In genomic region chr2:36269458-36269857, GRCm38 (mm10) we compare ENCODE assay signal across 20 mouse cellular contexts. TPM values are rescaled to one million over a fixed set of nuclear protein-coding genes. Genes with fewer than 3 reads are reported as not detected.
DNase-seq lines count a peak whose midpoint lies in the region; ATAC-seq and TF ChIP-seq lines count a peak whose summit lies in the region.
"Had no signal": no experiment of that assay in that cellular context is flagged by ENCODE, and none has a peak within 500 bp of the region (broad histone marks: within the 10 kb centered on the region; RNA-seq: fewer than 3 reads in every experiment).

No protein-coding gene starts in this region.

- H3K9me3 ChIP-seq in hindbrain, embryonic 10.5 days: no peaks in the 10 kb centered on the region
- H3K9me3 ChIP-seq in hindbrain, embryonic 13.5 days: no peaks in the 10 kb centered on the region
- H3K9me3 ChIP-seq in lung, embryonic 16.5 days (ENCODE audit: control insufficient read depth, low read length): no peaks in the 10 kb centered on the region
- no peaks in the 10 kb centered on the region for H3K9me3 ChIP-seq in midbrain, embryonic 13.5 days
- H3K9me3 ChIP-seq in midbrain, embryonic 15.5 days: no peaks in the 10 kb centered on the region
- H3K9me3 ChIP-seq: embryonic facial prominence, embryonic 15.5 days; forebrain, embryonic 10.5 days; forebrain, embryonic 15.5 days; heart, embryonic 13.5 days had no signal

- H3K36me3 ChIP-seq in hindbrain, embryonic 10.5 days: no peaks in the 10 kb centered on the region
- H3K36me3 ChIP-seq in hindbrain, embryonic 13.5 days: no peaks in the 10 kb centered on the region
- no peaks in the 10 kb centered on the region for H3K36me3 ChIP-seq in lung, embryonic 16.5 days (ENCODE audit: control insufficient read depth, insufficient read depth, low read length)
- no peaks in the 10 kb centered on the region for H3K36me3 ChIP-seq in midbrain, embryonic 13.5 days
- H3K36me3 ChIP-seq in midbrain, embryonic 15.5 days (replicated peaks): no peaks in the 10 kb centered on the region
- H3K36me3 ChIP-seq: embryonic facial prominence, embryonic 15.5 days; forebrain, embryonic 10.5 days; forebrain, embryonic 15.5 days; heart, embryonic 13.5 days had no signal

- DNase-seq in hindbrain, embryonic 10.5 days (ENCODE audit: low spot score): peak; percentile 4
- no peak for DNase-seq in lung, postnatal 25 days (ENCODE audit: low spot score)
- peak; percentile 51 for DNase-seq in brain, embryonic 14.5 days (ENCODE audit: low read depth)
- DNase-seq in adrenal gland, adult (ENCODE audit: inconsistent age in 2 of 2, low spot score in 1 of 2): no peak
- DNase-seq: adrenal gland, postnatal 14 days; cerebellum, adult 18-20 months; cerebellum, adult 9-11 months; cerebellum, postnatal 36 days; gastrocnemius, postnatal 36 days; heart, adult 11 months; heart, postnatal 36 days had no signal

- no peak overlapping the region for H3K4me2 ChIP-seq in hindbrain, embryonic 13.5 days
- H3K4me2 ChIP-seq in lung, embryonic 16.5 days (ENCODE audit: low read depth, low read length): no peak overlapping the region
- H3K4me2 ChIP-seq in midbrain, embryonic 13.5 days (replicated peaks): no peak overlapping the region
- H3K4me2 ChIP-seq in midbrain, embryonic 15.5 days: no peak overlapping the region
- H3K4me2 ChIP-seq: embryonic facial prominence, embryonic 15.5 days; forebrain, embryonic 15.5 days; heart, embryonic 13.5 days had no signal

- H3K4me3 ChIP-seq in hindbrain, embryonic 10.5 days: no peak overlapping the region
- no peak overlapping the region for H3K4me3 ChIP-seq in hindbrain, embryonic 13.5 days
- H3K4me3 ChIP-seq in lung, embryonic 16.5 days (ENCODE audit: low read length): no peak overlapping the region
- H3K4me3 ChIP-seq in midbrain, embryonic 13.5 days (replicated peaks): no peak overlapping the region
- H3K4me3 ChIP-seq in midbrain, embryonic 15.5 days: no peak overlapping the region
- H3K4me3 ChIP-seq: embryonic facial prominence, embryonic 15.5 days; erythroblast, embryonic 14.5 days; forebrain, embryonic 10.5 days; forebrain, embryonic 15.5 days; heart, embryonic 13.5 days had no signal

- H3K9ac ChIP-seq in hindbrain, embryonic 13.5 days: no peak overlapping the region
- no peak overlapping the region for H3K9ac ChIP-seq in lung, embryonic 16.5 days (ENCODE audit: low read length)
- H3K9ac ChIP-seq in midbrain, embryonic 13.5 days (replicated peaks): no peak overlapping the region
- H3K9ac ChIP-seq in midbrain, embryonic 15.5 days: no peak overlapping the region
- H3K9ac ChIP-seq: embryonic facial prominence, embryonic 15.5 days; forebrain, embryonic 15.5 days; heart, embryonic 13.5 days had no signal

- ATAC-seq in hindbrain, embryonic 13.5 days (ENCODE audit: low FRiP score): no peak
- peak; percentile 62; the same call in 1 of the 2 replicates for ATAC-seq in lung, embryonic 16.5 days (ENCODE audit: low read depth)
- ATAC-seq in midbrain, embryonic 13.5 days: peak; percentile 53; the same call in 1 of the 2 replicates
- ATAC-seq in midbrain, embryonic 15.5 days (replicated peaks): no peak
- ATAC-seq: forebrain, embryonic 15.5 days had no signal

- no peak overlapping the region for H3K27ac ChIP-seq in hindbrain, embryonic 10.5 days
- no peak overlapping the region for H3K27ac ChIP-seq in hindbrain, embryonic 13.5 days
- H3K27ac ChIP-seq in lung, embryonic 16.5 days (ENCODE audit: low read length): no peak overlapping the region
- no peak overlapping the region for H3K27ac ChIP-seq in midbrain, embryonic 13.5 days
- H3K27ac ChIP-seq in midbrain, embryonic 15.5 days: no peak overlapping the region
- H3K27ac ChIP-seq: embryonic facial prominence, embryonic 15.5 days; forebrain, embryonic 10.5 days; forebrain, embryonic 15.5 days; heart, embryonic 13.5 days had no signal

- H3K27me3 ChIP-seq in hindbrain, embryonic 10.5 days (ENCODE audit: insufficient read depth, poor library complexity, severe bottlenecking): no peaks in the 10 kb centered on the region
- H3K27me3 ChIP-seq in hindbrain, embryonic 13.5 days: no peaks in the 10 kb centered on the region
- no peaks in the 10 kb centered on the region for H3K27me3 ChIP-seq in lung, embryonic 16.5 days (ENCODE audit: control insufficient read depth, insufficient read depth, low read depth, low read length)
- no peaks in the 10 kb centered on the region for H3K27me3 ChIP-seq in midbrain, embryonic 13.5 days
- no peaks in the 10 kb centered on the region for H3K27me3 ChIP-seq in midbrain, embryonic 15.5 days (replicated peaks)
- H3K27me3 ChIP-seq: embryonic facial prominence, embryonic 15.5 days; forebrain, embryonic 15.5 days had no signal

- H3K4me1 ChIP-seq in hindbrain, embryonic 10.5 days (replicated peaks): peaks cover 7% of the 10 kb centered on the region; the same call in 1 of the 2 replicates
- no peaks in the 10 kb centered on the region for H3K4me1 ChIP-seq in hindbrain, embryonic 13.5 days (replicated peaks)
- no peaks in the 10 kb centered on the region for H3K4me1 ChIP-seq in lung, embryonic 16.5 days (replicated peaks; ENCODE audit: control insufficient read depth, insufficient read depth, low read length)
- H3K4me1 ChIP-seq in midbrain, embryonic 13.5 days (replicated peaks): no peaks in the 10 kb centered on the region
- no peaks in the 10 kb centered on the region for H3K4me1 ChIP-seq in midbrain, embryonic 15.5 days
- H3K4me1 ChIP-seq: embryonic facial prominence, embryonic 15.5 days; forebrain, embryonic 10.5 days; forebrain, embryonic 15.5 days; heart, embryonic 13.5 days had no signal

- 52% methylated on average over 3 of the region's 3 CpGs for WGBS in hindbrain, embryonic 10.5 days
- 35% methylated on average over 3 of the region's 3 CpGs for WGBS in hindbrain, embryonic 13.5 days
- WGBS in lung, embryonic 16.5 days: 41% methylated on average over 3 of the region's 3 CpGs
- 36% methylated on average over 3 of the region's 3 CpGs for WGBS in midbrain, embryonic 13.5 days
- 29% methylated on average over 3 of the region's 3 CpGs for WGBS in midbrain, embryonic 15.5 days

- no peak for TF ChIP-seq POLR2A in brain, embryonic 14.5 days (IDR thresholded peaks at IDR 0.05; ENCODE audit: borderline replicate concordance, extremely low read depth, insufficient read depth, insufficient read length, poor library complexity, severe bottlenecking)

- TF ChIP-seq CTCF in brain, embryonic 14.5 days (IDR thresholded peaks at IDR 0.05; ENCODE audit: borderline replicate concordance, extremely low read depth, insufficient read depth, insufficient read length): no peak

RNA-seq across cellular contexts. Expression of gene Ptgs1, which starts 39.2 kb away (rescaled TPM):
- 4.5 and 5.2 TPM in 2 replicates for polyA plus RNA-seq in hindbrain, embryonic 10.5 days (2016; fragmentation: Nextera tagmentation; extraction: Ambion mirVana)
- polyA plus RNA-seq in hindbrain, embryonic 13.5 days (2015; fragmentation: Nextera tagmentation; extraction: Ambion mirVana): 5.1 and 5.2 TPM in 2 replicates
- 76.1 and 83.5 TPM in 2 replicates for polyA plus RNA-seq in lung, embryonic 16.5 days (2015; fragmentation: Nextera tagmentation; extraction: Ambion mirVana)
- polyA plus RNA-seq in midbrain, embryonic 13.5 days (2015; fragmentation: Nextera tagmentation; extraction: Ambion mirVana): 2.9 and 3.7 TPM in 2 replicates
- 4.1 and 4.9 TPM in 2 replicates for polyA plus RNA-seq in midbrain, embryonic 15.5 days (2015; fragmentation: Nextera tagmentation; extraction: Ambion mirVana)
- polyA plus RNA-seq in brain, embryonic 14.5 days (2012; rRNA removed): 2.3 and 3.0 TPM in 2 replicates

Comparison
In these comparisons a context has a peak if more than half of its experiments do, and no peak if none do; other contexts are left out.
1. ATAC-seq: peak in lung, embryonic 16.5 days (single experiment) and midbrain, embryonic 13.5 days (single experiment); none in hindbrain, embryonic 13.5 days (single experiment) and midbrain, embryonic 15.5 days (single experiment).
2. DNase-seq: peak in hindbrain, embryonic 10.5 days (single experiment) and brain, embryonic 14.5 days (single experiment); none in lung, postnatal 25 days (single experiment) and adrenal gland, adult (0 of 2).
3. RNA of gene Ptgs1, which starts 39.2 kb away (polyA plus RNA-seq): 76.1 to 83.5 TPM in lung, embryonic 16.5 days; 5.1 to 5.2 TPM in hindbrain, embryonic 13.5 days, 4.5 to 5.2 TPM in hindbrain, embryonic 10.5 days, 4.1 to 4.9 TPM in midbrain, embryonic 15.5 days, 2.9 to 3.7 TPM in midbrain, embryonic 13.5 days and 2.3 to 3.0 TPM in brain, embryonic 14.5 days; every median in the first group is over 10 times any median in the second.